Mouse (Mus musculus): ENCODE results near the gene Cnih2.

- no peak for TF ChIP-seq EP300 (IDR thresholded peaks at IDR 0.05)
- no peak for TF ChIP-seq CTCF (IDR thresholded peaks at IDR 0.05)
Measured at GRCm38 (mm10) chr19:5069978-5070377, 28.3 kb downstream of the Cnih2 start.
